Mouse (Mus musculus) forebrain, embryonic 14.5 days (tissue): ENCODE results near the gene Pitx1. TPM values are rescaled to one million over a fixed set of nuclear protein-coding genes. Genes with fewer than 3 reads are reported as not detected.

Experiments
- ATAC-seq: fragments of 200-750 bp; cut with Nextera tagmentation; 2 replicates; pipeline ENCODE4 v1.8.0; 2017; ENCODE audit warnings: mild to moderate bottlenecking, moderate library complexity
- DNase-seq: peaks from one replicate; pipeline ENCODE4 v3.0.0-alpha.2; 2015; ENCODE audit warnings: low spot score
- H3K27ac ChIP-seq: fragments of 300-500 bp; sonication (generic); 2 replicates; pipeline ENCODE4 v1.5.1; 2014; ENCODE audit warnings: low read depth, mild to moderate bottlenecking, control low read depth, low read length, moderate library complexity
- H3K27me3 ChIP-seq: fragments of 300-500 bp; sonication (generic); replicated peaks from 2 replicates; pipeline ENCODE4 v1.6.1; 2014; ENCODE audit warnings: low read length, control low read depth, mixed read lengths; ENCODE audit not compliant: control insufficient read depth, insufficient read depth
- H3K36me3 ChIP-seq: fragments of 300-500 bp; sonication (generic); 2 replicates; pipeline ENCODE4 v1.6.1; 2014; ENCODE audit warnings: low read length, control low read depth; ENCODE audit not compliant: control insufficient read depth, insufficient read depth
- H3K4me1 ChIP-seq: fragments of 300-500 bp; sonication (generic); 2 replicates; pipeline ENCODE4 v1.6.1; 2014; ENCODE audit warnings: antibody characterized with exemption, low read length, control low read depth; ENCODE audit not compliant: control insufficient read depth, insufficient read depth
- H3K4me2 ChIP-seq: fragments of 300-500 bp; sonication (generic); 2 replicates; pipeline ENCODE4 v1.6.1; 2014; ENCODE audit warnings: mild to moderate bottlenecking, control low read depth, low read length
- H3K4me3 ChIP-seq: fragments of 300-500 bp; sonication (generic); 2 replicates; pipeline ENCODE4 v1.5.1; 2014; ENCODE audit warnings: low read depth, low read length, control low read depth
- H3K9ac ChIP-seq: fragments of 300-500 bp; sonication (generic); 2 replicates; pipeline ENCODE4 v1.6.1; 2014; ENCODE audit warnings: mild to moderate bottlenecking, low read length, control low read depth, moderate library complexity
- H3K9me3 ChIP-seq: fragments of 300-500 bp; sonication (generic); replicated peaks from 2 replicates; pipeline ENCODE4 v1.6.1; 2016; ENCODE audit warnings: low read length, control low read depth, mixed read lengths; ENCODE audit not compliant: control insufficient read depth
- WGBS: fragments of 180-500 bp; shearing (Covaris S2); extraction: QIAGEN DNeasy Blood & Tissue Kit; methylation state at CpG from one replicate; pipeline ENCODE4 v1.1.7; 2014; 5-methylcytosine and 5-hydroxymethylcytosine counted together
- polyA plus RNA-seq: library from polyadenylated mRNA; unstranded; fragments of >200 nt; fragmentation: Nextera tagmentation; extraction: Ambion mirVana; gene quantifications from 2 replicates; pipeline ENCODE4 v1.2.1, GENCODE M21; 2014

The Pitx1 gene
- polyA plus RNA-seq, 1 experiment from 2014 or later = not detected

GRCm38 (mm10) chr13:55827679-55828140 lies 8.3 kb downstream of the Pitx1 start:
- Histone ChIP-seq H3K4me2 (no peak overlapping the region), H3K27me3 (peaks cover 89% of the 10 kb centered on the region), H3K27ac (no peak overlapping the region), H3K36me3 (no peaks in the 10 kb centered on the region), H3K9ac (no peak overlapping the region), H3K9me3 (no peaks in the 10 kb centered on the region), H3K4me3 (no peak overlapping the region), H3K4me1 (no peaks in the 10 kb centered on the region)
- 2% methylated on average over 6 of the region's 6 CpGs for WGBS
- ATAC-seq (no peak), DNase-seq (no peak)

- H3K27ac ChIP-seq = no peak overlapping the region
- H3K27me3 ChIP-seq = peaks cover 89% of the 10 kb centered on the region
- H3K4me3 ChIP-seq = no peak overlapping the region
- WGBS = 3% methylated on average over 13 of the region's 13 CpGs
- H3K9me3 ChIP-seq = no peaks in the 10 kb centered on the region
- H3K4me2 ChIP-seq = no peak overlapping the region
- H3K36me3 ChIP-seq = no peaks in the 10 kb centered on the region
- DNase-seq (no peak), ATAC-seq (no peak)
- H3K4me1 ChIP-seq = no peaks in the 10 kb centered on the region
- no peak overlapping the region for H3K9ac ChIP-seq
Measured at GRCm38 (mm10) chr13:55826796-55827678, 9.0 kb downstream of the Pitx1 start.

GRCm38 (mm10) chr13:55826008-55826671 lies 9.9 kb downstream of the Pitx1 start:
- Histone ChIP-seq H3K9ac (no peak overlapping the region), H3K4me2 (no peak overlapping the region), H3K4me1 (no peaks in the 10 kb centered on the region), H3K27me3 (peaks cover 89% of the 10 kb centered on the region), H3K27ac (no peak overlapping the region), H3K4me3 (no peak overlapping the region), H3K9me3 (no peaks in the 10 kb centered on the region), H3K36me3 (no peaks in the 10 kb centered on the region)
- DNase-seq (no peak), ATAC-seq (peak; percentile 49; the same call in 1 of the 2 replicates)
- under 1% methylated on average over 55 of the region's 56 CpGs for WGBS

GRCm38 (mm10) chr13:55825245-55825681 lies 10.7 kb downstream of the Pitx1 start:
- no peak overlapping the region for H3K4me3 ChIP-seq
- ATAC-seq (peak; percentile 12; the same call in 1 of the 2 replicates), DNase-seq (no peak)
- H3K4me1 ChIP-seq = no peaks in the 10 kb centered on the region
- no peak overlapping the region for H3K9ac ChIP-seq
- no peaks in the 10 kb centered on the region for H3K36me3 ChIP-seq
- no peak overlapping the region for H3K4me2 ChIP-seq
- H3K9me3 ChIP-seq = no peaks in the 10 kb centered on the region
- H3K27ac ChIP-seq = no peak overlapping the region
- H3K27me3 ChIP-seq = peaks cover 82% of the 10 kb centered on the region
- 2% methylated on average over 32 of the region's 32 CpGs for WGBS

GRCm38 (mm10) chr13:55824151-55824945 lies 11.6 kb downstream of the Pitx1 start:
- H3K4me2 ChIP-seq = no peak overlapping the region
- no peak overlapping the region for H3K27ac ChIP-seq
- ATAC-seq (no peak), DNase-seq (no peak)
- peaks cover 77% of the 10 kb centered on the region for H3K27me3 ChIP-seq
- H3K9me3 ChIP-seq = no peaks in the 10 kb centered on the region
- WGBS = 9% methylated on average over 10 of the region's 10 CpGs
- no peak overlapping the region for H3K4me3 ChIP-seq
- H3K9ac ChIP-seq = no peak overlapping the region
- no peaks in the 10 kb centered on the region for H3K4me1 ChIP-seq
- no peaks in the 10 kb centered on the region for H3K36me3 ChIP-seq

GRCm38 (mm10) chr13:55822499-55822898 lies 13.5 kb downstream of the Pitx1 start:
- H3K4me2 ChIP-seq = no peak overlapping the region
- no peak for DNase-seq
- no peak for ATAC-seq
- H3K4me3 ChIP-seq = no peak overlapping the region
- H3K36me3 ChIP-seq = no peaks in the 10 kb centered on the region
- peaks cover 59% of the 10 kb centered on the region for H3K27me3 ChIP-seq
- 52% methylated on average over 5 of the region's 5 CpGs for WGBS
- H3K27ac ChIP-seq = no peak overlapping the region
- no peak overlapping the region for H3K9ac ChIP-seq
- 0 out of 2 replicates have a peak, but pooled peaks cover 3% of the 10 kb centered on the region for H3K4me1 ChIP-seq
- no peaks in the 10 kb centered on the region for H3K9me3 ChIP-seq

- 81% methylated on average over 6 of the region's 6 CpGs for WGBS
- no peaks in the 10 kb centered on the region for H3K9me3 ChIP-seq
- no peak for DNase-seq
- no peak overlapping the region for H3K9ac ChIP-seq
- no peak overlapping the region for H3K27ac ChIP-seq
- H3K27me3 ChIP-seq = no peaks in the 10 kb centered on the region
- no peaks in the 10 kb centered on the region for H3K36me3 ChIP-seq
- no peak overlapping the region for H3K4me3 ChIP-seq
- 0 out of 2 replicates have a peak, but pooled peaks cover 3% of the 10 kb centered on the region for H3K4me1 ChIP-seq
- no peak for ATAC-seq
- no peak overlapping the region for H3K4me2 ChIP-seq
Measured at GRCm38 (mm10) chr13:55814834-55815233, 21.2 kb downstream of the Pitx1 start.

- DNase-seq = no peak
- Histone ChIP-seq H3K4me2 (no peak overlapping the region), H3K4me1 (no peaks in the 10 kb centered on the region), H3K27me3 (no peaks in the 10 kb centered on the region), H3K9me3 (no peaks in the 10 kb centered on the region), H3K9ac (no peak overlapping the region), H3K4me3 (no peak overlapping the region), H3K36me3 (no peaks in the 10 kb centered on the region), H3K27ac (no peak overlapping the region)
- ATAC-seq = no peak
- WGBS = 65% methylated on average over 5 of the region's 5 CpGs
Measured at GRCm38 (mm10) chr13:55813490-55814016, 22.4 kb downstream of the Pitx1 start.
